Mouse (Mus musculus) cerebellum, postnatal 25 days (tissue): ENCODE measurements around the gene Syt14.
A peak's percentile ranks its signal among the peaks of the same experiment; 100 is the strongest.

Source experiments
- DNase-seq, 2 experiments: peaks; one replicate each; pipeline ENCODE4 v3.0.0; 2021; ENCODE audit warnings: mixed read lengths in 2 of 2

Syt14 gene

DNA sequence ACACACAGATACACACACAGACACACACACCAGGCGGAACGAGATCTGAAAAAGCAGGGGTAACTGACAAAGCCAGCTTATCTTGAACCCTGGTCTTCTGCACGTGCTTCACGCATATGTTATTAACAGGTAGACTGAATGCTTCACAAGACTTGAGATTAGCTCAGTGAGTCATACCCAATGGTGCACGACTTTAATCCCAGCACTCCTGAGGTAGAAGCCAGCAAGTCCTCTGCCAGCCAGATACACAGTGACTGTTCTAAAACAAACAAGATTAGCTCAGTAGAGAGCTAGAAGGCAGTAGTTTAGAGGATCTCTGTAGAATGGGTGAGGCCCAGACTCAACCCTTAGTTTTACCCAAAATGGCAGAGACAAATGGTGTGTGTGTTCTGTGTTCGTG lies 175.3 kb downstream of the Syt14 start:
- DNase-seq: no peak

DNA sequence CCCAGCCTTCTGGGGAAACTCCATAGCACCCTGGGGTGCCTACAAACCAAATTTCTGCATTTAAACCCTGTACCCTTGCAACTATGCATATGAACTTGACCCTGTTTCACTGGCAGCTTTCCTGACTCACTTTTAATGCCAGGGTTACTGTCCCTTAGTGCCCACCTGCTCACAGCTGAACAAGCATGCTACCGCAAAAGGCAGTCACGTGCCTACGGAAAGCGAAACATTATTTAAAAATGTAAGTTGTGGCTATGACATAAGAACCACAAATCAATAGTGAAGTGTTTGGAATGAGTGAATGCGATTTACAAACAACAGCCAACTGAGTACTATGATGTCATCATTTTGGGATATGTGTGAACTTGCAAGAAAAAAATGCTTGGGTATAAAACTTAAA lies 178.0 kb downstream of the Syt14 start:
- DNase-seq: no peak

DNA sequence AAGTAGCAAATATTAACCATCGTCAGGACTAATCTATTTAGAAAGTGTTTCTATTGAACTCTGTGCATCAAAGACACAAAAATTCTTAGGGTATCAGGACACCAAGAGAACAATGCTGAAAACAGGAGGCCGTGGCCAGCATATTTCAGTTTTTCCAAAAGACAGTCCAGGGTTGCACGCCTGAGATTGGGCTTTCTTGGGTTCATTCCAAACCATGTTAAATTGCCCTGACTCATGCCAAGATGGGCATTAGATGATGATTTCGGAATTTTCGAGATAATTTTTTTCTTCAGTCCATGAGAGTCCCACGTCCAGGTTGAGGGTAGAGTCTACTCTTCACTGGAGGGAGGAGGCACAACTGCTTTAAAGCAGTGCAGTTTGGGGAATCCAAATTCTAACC lies 178.6 kb downstream of the Syt14 start:
- DNase-seq: no peak

DNA sequence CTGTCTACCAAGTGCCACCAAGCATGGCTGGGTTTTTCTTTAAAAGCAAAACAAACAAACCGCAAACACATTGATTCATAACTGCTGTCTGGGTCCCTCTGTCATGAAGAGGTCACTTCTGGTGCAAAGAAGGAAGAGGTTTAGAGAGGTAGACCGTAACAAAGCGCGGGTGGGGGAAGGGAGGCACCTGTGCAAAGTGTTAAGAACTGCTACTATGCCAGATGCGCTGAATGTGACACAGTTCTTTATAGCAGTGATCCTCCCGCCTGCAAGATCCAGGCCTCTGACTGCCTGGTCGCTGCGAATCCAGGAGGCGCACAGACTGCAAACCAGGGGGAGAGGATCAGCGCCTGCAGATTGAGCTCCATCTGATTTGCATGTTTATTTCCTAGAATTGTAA lies 179.2 kb downstream of the Syt14 start:
- peak in 1 of 2 experiments; percentile 21 for DNase-seq

DNA sequence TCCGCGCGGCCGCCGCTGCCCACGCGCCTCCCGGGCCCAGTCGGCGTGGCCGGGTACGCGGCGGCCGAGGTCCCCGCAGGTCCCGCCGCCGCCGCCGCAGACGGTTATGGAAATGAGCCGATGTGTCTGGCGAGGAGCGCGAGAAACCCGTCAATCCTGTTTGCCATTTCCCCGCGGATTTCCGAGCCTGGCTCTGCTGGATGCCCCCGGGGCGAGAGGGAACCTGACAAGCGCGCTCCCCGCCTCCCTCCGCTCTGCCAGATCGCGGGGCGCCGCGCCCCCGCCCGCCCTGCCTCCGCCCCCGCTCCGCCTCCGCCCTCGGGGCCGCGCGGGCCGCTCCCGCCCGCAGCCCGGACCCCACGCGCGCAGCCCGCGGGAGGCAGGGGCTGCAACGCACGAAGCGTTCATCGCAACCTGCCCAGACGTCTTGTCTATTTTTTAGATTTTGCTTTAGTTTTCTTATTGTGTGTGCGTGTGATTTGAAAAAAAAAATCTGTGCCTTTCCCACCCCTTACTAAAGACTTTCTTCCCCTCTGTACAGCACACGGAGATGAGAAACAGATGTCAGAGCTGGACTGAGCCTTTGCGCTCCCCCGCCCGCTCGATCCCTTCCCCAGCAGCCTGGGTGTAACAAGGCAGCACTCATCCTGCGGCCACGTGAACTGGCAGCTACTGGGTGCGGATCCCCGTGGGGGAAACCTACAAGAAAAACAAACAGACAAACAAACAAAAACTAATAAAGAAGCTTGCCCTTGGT lies 179.9 kb downstream of the Syt14 start, which contains the start of gene Sertad4:
Gene Sertad4, minus strand, starts transcription at position 283 of the 757 bp plus-strand sequence.
- DNase-seq: peak; percentile 76 to 83

DNA sequence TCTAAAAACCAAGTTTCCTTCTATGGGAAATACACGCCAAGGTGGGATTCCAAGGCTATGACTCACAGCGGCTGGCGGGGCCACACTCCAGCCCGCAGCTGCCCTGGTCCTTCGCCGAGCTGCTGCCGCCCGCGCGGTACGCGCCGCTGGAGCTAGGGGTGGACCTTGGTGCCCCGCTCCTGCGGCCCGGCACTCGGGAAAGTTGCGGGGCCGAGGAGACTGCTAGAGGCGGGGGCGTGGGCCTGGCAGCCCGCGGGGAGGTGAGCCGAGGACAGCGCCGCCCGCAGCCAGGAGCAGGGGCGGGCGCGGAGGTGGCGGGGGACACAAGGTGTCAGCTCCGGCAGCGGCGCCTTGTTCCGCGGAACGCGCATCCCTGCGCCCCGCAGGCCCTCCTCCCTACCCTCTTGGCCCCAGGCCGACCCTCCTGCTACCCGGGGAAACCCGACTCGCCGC lies 180.7 kb downstream of the Syt14 start:
- peak; percentile 70 to 72 for DNase-seq

DNA sequence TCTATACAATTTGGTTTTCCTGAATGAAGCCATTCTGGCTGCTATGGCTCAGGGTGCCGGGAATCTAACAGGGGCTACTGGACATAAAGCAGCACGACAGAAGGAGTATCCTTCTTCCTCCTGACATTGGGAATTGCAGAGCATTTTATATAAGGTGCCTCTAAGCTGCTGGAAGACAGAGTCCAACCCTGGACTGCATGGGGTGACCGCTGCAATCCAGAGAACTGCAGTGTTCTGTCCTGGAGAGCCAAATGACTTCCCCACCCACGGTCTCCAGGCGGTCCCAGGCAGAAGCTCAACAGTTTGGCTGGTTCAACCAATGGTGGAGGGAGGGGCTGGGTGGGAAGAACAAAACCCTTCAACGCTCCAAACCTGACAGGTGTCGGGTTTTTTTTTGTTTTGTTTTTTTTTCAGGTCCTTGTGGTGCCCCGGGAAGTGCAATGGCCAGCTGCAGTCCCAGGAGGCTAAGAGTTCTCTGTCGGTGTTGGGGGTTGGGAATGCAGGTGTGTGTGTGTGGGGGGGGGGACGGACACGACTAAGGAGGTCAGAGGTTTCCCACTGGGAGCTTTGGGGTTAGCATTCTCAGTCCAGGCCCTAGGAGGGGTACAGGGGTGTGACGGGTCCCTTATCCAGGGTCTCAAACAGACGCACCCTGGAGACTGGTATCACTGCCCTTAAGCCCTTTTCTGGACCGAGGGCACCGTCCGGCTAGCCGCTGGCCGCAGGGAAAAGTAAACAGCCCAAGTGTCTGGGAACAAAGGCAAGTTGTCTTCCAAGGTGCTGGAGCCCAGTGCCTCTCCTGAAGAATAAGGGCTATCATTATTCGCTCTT lies 181.4 kb downstream of the Syt14 start:
- no peak for DNase-seq

DNA sequence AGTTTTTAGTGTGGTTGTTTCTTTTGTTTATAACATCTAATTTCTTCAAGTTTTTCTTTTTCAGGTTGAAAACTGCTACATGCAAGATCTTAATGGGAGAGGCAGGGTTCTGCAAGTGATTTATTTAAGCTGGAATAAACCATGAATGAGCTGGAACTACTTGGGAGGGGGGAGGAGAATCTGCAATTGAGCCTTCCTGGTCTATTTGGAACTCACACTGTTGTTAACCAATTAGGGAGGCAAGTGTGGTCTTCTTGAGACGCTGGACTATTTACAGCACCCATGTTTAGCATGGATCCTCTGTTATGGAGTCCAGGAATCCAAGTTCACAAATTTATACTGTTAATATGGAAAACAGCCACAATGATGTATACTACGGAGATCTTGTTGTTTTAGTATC lies 182.1 kb downstream of the Syt14 start:
- no peak for DNase-seq

DNA sequence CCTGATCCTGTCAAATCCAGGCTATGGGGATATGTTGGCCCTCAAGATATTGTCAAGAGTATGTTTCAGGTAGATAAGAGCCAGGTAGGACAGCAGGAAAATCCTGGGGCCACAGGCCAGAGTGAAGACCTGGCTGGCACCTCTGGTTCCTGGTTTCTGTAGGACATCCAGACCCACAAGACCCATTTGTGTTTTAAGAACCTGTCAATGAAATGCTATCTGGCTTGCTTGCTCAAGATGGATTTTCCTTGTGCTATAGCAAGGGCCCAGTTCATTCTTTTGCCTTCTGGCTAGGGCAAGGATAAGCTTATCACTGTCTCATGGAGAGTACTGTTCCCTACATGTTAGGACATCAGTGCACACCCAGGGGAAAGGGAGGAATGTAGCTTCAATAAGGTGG lies 183.5 kb downstream of the Syt14 start:
- no peak for DNase-seq

DNA sequence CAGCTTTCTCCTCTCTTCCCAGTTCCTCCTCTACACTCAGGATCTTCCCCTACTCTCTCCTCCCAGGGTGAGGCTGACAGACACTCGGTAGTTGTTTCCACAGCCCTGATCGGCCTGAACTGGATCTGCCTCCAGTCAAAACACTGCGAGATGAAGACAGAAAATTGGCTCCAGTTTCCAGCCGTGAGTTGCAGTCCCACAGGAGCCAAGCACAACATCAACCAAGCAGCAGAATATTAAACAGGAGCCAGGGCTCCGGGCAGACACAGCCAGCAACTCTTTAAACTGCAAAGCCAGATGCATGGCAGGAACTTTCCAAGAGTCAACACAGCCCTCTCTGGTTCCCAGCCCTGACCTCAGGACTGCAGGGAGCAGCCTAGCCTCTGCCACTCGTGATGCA lies 183.9 kb downstream of the Syt14 start:
- DNase-seq: no peak

DNA sequence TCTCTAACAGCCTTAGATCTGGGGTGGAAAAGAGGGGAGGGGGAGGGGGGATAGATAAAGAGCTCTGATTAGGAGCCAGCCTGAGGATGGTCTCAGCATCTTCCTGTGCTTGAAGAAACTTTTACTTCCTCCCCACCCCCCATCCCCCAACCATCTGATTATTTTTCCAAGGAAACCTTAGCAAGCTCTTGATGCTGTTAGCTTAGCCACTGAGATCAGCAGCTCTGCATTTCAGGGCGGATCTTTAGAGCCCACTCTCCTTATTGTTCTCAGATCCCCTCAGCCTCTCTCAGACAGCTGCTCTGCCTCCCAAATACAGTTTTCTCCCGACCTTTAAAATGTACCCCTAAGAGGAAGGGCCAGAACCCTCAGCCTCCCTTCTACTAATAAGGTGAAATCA lies 184.4 kb downstream of the Syt14 start:
- no peak for DNase-seq

DNA sequence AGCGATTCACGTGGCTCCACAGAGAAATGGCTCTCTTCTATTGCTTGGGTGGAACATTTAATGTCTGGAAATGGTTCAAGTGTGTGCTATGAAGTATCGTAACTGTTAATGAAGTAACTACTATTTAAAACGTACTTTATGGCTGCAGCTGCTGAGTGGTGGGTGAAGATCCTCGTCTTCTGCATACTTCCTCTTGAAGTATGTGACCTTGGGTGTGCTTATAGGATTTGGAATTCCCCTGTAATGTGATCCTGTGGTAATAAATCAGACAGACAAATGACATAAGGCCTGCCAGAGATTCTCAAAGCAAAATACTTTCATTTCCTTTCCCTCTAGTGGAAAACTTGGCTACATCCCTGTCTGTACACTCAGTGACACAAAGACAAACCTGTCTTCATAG lies 186.0 kb downstream of the Syt14 start:
- DNase-seq: no peak

DNA sequence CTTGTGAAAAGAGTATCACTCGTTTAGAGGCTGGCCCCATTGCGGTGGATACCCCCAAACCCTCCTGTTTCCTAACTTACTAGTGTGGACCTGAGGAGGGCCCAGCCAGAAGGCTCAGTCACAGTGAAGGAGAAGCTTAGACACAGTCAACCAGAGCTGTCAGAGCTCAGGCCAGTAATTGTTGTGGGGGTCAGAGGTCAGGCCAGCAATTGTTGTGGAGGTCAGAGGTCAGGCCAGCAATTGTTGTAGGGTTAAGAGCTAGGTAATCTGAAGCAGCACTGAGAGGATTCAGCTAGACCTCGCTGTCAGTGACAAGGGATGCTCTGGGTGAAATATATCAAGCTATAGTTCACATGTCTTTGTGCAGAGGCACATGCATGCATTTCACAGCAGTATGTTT lies 188.3 kb downstream of the Syt14 start:
- no peak for DNase-seq
